Mouse (Mus musculus) c-Kit-positive CD71-positive TER-119-negative erythroid progenitor cells, embryonic 14.5 days (primary cell): ENCODE measurements around the gene Lyz2.
"Not testable (repeated sequence)": the region's sequence is repeated elsewhere in the genome, so short reads cannot be mapped to it uniquely, and the experiment has no call there.

Experiments used
- DNase-seq: peaks from one replicate; pipeline ENCODE4 v3.0.0-alpha.2; 2013; ENCODE audit warnings: low read depth

The Lyz2 gene

DNA sequence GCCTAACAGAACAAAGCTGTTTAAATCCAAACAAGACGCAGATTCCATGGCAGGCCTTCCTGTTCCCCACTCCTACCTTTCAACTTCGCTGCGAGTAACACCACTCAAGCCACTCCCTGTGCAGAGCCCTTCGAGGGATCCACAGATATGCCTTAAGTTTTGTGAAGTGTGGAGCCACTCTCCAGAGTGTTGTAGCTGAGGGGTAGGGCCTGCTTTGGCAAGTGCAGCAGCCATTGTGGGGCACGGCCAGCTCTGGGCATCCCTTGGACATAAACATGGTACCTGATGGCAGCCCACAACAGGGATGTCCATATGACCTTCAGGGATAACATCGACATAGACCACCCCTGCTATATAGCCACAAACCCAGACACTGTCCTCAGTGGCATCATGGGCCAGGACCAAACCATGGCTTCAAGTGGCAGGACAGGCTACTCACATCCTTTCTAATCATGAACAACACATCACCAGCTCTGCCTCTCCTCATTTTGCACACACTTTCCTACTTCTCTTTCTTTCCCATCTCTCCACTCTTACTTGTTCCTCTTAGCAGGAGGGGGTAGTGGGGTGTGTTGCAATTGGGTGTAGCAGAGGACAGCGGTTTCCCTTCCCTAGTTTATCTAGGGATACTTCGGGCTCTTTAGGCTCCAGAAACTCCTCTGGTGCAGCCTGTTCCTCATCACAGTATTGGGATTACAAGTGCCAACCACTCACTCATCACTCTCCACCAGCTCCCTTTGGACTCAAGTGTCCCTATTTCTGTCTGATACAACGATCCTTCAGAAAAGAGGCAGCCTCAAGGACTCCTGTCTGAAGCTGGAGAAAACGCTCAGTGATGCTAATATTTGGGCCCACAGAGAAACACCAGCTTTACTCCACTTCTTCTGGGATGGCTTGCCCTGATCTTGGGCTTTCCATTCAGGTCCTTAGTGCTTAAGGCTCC lies 2.7 kb upstream of the Lyz2 start:
- no peak for DNase-seq

- no peak for DNase-seq
Observed at GRCm38 (mm10) chr10:117283871-117284577, 1.9 kb upstream of the Lyz2 start.

- not testable (repeated sequence) for DNase-seq
Observed at GRCm38 (mm10) chr10:117283196-117283595, 1.1 kb upstream of the Lyz2 start.

- DNase-seq, result no peak
Observed at GRCm38 (mm10) chr10:117282551-117282950, 430 bp upstream of the Lyz2 start.

DNA sequence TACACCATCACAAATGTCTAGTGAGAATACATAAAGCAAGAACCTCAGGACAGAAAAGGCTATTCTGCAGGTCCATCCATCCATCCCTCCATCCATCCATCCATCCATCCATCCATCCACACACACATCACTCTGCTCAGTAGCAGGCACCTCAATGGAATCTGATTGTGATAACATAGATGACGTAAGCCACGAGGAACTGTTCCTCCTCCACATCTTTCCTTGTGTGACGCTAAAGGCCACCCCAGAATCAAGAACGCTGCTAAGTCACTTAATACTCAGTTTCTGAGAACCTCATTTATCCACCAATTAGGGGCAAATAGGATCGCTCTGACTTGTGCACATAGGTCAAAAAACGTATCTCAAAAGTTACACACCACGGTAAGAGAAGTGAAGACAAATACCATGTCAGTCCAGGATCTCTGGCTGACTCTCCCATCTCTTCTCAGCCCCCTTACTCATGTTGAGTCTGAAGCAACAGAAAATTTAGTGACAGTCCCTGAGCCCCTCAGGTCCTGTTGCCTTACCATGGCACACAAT lies 670 bp downstream of the Lyz2 start:
- DNase-seq, result no peak

GRCm38 (mm10) chr10:117280000-117280399 lies 2.1 kb downstream of the Lyz2 start:
- DNase-seq, result no peak

DNA sequence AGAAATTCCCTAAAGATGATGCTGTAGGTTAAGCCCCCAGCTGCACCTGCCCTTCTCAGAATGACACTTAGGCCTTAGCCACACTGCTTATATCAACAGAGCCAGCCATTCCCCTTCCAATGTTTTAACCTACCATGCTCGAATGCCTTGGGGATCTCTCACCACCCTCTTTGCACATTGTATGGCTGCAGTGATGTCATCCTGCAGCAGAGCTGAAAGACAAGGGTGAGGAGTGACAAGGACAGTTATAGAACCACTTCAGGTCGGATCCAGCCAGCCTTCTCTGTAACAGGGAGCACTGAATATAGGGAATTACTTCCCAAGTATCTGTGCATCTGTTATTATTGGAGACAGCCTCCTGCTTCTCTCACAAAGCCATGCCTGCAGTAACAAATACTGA lies 3.6 kb downstream of the Lyz2 start:
- DNase-seq, result not testable (repeated sequence)

GRCm38 (mm10) chr10:117277779-117278178 lies 4.3 kb downstream of the Lyz2 start:
- not testable (repeated sequence) for DNase-seq

GRCm38 (mm10) chr10:117275681-117276369 lies 6.3 kb downstream of the Lyz2 start:
- DNase-seq, result no peak

DNA sequence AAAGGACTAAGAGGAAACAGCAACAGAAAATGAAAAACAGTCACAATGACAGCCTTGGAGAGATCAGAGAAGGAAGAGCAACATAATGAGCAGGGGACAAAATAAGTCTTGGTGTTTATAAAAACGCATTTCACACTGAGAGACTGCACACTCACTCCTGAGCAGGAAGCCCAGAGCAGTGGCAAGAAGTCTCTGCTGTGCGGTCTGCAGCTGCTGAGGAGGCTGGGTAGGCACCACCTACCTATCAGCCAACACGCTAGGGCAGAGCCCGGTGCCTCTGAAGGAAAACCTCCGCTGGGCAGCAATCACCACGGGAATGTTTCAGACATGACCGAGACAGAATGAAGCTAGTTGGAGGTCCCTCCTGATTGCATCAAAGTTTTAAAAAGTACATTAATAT lies 7.5 kb downstream of the Lyz2 start:
- DNase-seq, result not testable (repeated sequence)

DNA sequence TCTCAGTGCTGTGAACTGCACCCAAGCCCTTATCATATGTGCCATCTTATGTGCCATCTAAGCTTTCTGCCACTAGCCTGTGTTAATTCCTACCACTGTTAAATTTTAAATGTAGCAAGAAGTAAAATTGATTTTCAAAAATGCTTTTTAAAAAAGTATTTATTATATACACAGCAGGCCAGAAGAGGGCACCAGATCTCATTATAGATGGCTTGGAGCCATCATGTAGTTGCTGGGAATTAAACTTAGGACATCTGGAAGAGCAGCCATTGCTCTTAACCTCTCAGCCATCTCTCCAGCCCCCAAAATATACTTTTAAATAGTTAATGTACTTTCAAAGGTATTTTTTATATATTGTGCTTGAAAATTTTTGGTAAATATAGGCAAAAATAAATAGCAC lies 10.1 kb downstream of the Lyz2 start:
- no peak for DNase-seq

DNA sequence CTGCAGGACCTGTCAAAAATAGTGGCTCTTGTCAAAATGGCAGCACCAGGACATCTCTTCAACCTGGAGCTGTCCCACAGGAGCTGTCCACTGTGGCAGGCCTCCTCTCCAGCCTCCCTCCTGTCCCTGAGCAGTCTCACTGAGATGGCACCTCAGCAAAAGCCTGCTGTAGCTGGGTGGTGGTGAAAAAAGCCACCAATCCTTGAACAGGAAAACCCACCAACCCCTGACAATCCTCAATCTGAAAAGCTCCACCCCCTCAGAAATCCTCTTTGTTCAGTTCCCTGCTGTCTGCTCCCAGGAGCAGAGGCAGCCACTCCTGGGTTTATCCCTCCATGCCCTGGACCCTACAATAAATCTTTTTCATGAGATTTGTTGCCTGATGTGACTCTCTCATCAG lies 22.3 kb downstream of the Lyz2 start:
- no peak for DNase-seq

DNA sequence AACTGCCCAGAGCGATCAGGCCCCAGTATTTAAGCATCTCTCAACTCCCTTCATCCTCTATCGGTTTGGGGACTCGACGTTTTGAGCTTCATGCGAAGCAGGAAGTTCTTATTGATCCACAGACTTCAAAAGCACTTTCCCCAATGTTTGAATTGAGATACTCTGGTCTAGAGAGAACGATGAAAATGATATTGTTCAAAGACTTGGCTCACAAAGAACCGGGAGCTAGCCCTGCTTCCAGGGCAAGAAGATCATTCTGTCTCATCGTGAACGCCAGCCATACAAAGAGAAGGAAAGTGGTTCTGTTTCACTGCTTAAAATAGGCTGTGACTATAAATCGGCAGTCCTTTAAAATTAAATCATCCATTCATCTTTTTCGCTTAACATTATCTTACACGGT lies 43.5 kb downstream of the Lyz2 start, which contains the start of gene 9530003J23Rik:
TSS of gene 9530003J23Rik (minus strand) at position 101 of the 400 bp plus-strand sequence.
- no peak for DNase-seq

GRCm38 (mm10) chr10:117235866-117236265 lies 46.3 kb downstream of the Lyz2 start:
- DNase-seq, result no peak

- no peak for DNase-seq
Observed at GRCm38 (mm10) chr10:117234825-117235224, 47.3 kb downstream of the Lyz2 start.

DNA sequence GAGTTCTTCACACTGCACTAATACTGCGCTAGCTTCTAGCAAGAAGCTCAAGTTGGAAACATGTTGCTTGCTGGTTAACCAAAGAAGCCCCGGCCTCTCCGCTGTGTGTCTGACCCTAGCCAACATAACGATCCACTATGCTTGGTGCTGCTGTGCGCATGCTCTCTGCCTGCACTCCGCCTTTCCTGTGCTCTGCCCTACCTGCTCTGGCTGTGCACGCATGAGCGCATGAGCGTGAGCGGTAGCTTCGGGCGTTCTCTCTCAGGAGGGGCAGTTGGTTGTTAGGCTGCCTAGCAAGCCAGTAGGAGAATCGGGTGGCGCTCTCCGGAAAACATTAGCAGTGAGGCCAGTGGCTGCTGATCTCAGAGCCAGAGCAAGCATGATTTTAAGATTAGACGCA lies 52.3 kb downstream of the Lyz2 start:
- DNase-seq, result no peak
